Mouse (Mus musculus): ENCODE data around the gene Gm20715. TPM values are rescaled to one million over a fixed set of nuclear protein-coding genes. Genes with fewer than 3 reads are reported as not detected.
A peak's percentile ranks its signal among the peaks of the same experiment; 100 is the strongest.

Gm20715 gene
- polyA plus RNA-seq, 1 experiment from 2014 or later: 0.04 TPM

DNA sequence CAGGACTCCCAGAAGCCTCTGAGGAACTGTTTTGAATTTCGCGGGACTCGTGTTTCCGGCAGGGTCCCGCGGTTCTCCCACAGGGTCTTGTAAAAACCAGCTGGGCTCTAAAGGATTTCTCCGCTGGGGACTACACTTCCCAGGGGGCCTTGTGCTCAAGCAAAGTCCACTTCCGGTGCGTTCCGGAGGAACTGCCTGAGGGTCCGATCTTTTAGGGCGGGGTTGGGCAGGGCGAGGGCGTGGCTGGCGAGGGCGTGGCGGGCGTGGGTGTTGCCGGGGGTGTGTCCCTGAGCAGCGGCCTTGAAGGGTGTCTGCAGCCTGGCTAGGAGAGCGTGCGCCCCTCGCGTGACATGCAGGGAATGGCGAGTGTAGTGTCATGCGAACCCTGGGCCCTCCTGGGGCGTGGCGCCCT is 27.0 kb upstream of the Gm20715 start, which contains the start of gene Zfp28:
TSS of gene Zfp28 (plus strand) at position 252 of the 412 bp plus-strand sequence.
- H3K4me3 ChIP-seq: peak within 1 kb of the TSS; percentile 62
- H3K9ac ChIP-seq: peak within 1 kb of the TSS; percentile 64
- H3K27ac ChIP-seq: 0 out of 2 replicates have a peak within 1 kb of the TSS, but pooled peaks have one; percentile 34
- peaks cover 14% of the 10 kb centered on the region for H3K4me1 ChIP-seq
- no peaks in the 10 kb centered on the region for H3K9me3 ChIP-seq
- H3K27me3 ChIP-seq: no peaks in the 10 kb centered on the region
- peak within 1 kb of the TSS; percentile 81 for H3K4me2 ChIP-seq
- no peaks in the 10 kb centered on the region for H3K36me3 ChIP-seq
- ATAC-seq (ENCODE audit: borderline replicate concordance, extremely low read depth, low FRiP score, low TSS enrichment): peak; percentile 98
- WGBS: under 1% methylated on average over 28 of the region's 28 CpGs

DNA sequence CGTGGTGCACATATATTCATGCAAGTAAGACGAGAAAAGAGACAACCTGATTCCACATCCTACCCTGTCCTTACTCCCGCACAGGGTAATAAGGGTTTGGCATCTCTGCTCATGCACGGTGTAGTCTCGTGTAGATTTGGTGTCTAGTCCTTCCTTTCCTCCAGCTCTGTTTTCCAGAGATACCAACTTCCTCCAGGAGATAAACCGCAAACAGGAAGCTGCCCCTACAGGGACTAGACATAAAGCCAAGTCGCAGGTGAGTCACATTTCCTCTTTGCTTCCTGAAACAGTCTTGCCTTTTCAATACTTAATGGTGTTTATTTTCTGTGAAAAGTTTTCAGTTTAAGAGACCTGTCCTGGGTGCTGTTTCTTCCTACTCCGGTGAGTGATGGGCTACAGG is 26.1 kb upstream of the Gm20715 start:
- Histone ChIP-seq H3K4me2 (peak overlapping the region; percentile 81), H3K4me1 (peaks cover 14% of the 10 kb centered on the region), H3K9ac (peak overlapping the region; percentile 64), H3K27ac (no peak overlapping the region), H3K9me3 (no peaks in the 10 kb centered on the region), H3K27me3 (no peaks in the 10 kb centered on the region), H3K36me3 (no peaks in the 10 kb centered on the region), H3K4me3 (peak overlapping the region; percentile 62)
- ATAC-seq (ENCODE audit: borderline replicate concordance, extremely low read depth, low FRiP score, low TSS enrichment): no peak
- WGBS: 57% methylated on average over 8 of the region's 8 CpGs

DNA sequence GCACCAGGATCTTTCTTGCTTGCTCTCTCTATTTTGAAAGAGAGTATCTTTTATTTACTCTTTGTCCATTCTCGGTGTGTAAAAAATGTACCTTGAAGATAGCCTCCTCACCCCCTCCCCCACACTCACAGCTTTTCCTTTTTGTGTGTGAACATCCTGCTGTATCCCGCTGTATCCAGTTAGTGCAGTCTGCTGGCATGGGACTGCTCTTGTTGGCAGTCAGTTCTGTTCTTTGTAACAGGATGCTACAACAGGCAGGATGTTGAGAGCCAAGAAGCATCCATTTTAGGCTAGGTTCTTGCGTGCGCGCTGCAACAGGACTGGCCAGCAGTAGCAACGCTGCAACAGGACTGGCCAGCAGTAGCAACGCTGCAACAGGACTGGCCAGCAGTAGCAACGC is 23.1 kb upstream of the Gm20715 start:
- peaks cover 18% of the 10 kb centered on the region; the same call in 1 of the 2 replicates for H3K36me3 ChIP-seq
- H3K4me2 ChIP-seq: no peak overlapping the region
- H3K4me3 ChIP-seq: no peak overlapping the region
- no peak for ATAC-seq (ENCODE audit: borderline replicate concordance, extremely low read depth, low FRiP score, low TSS enrichment)
- H3K27ac ChIP-seq: no peak overlapping the region
- 87% methylated on average over 8 of the region's 8 CpGs for WGBS
- H3K9ac ChIP-seq: no peak overlapping the region
- H3K9me3 ChIP-seq: no peaks in the 10 kb centered on the region
- no peaks in the 10 kb centered on the region for H3K27me3 ChIP-seq
- H3K4me1 ChIP-seq: peaks cover 13% of the 10 kb centered on the region

DNA sequence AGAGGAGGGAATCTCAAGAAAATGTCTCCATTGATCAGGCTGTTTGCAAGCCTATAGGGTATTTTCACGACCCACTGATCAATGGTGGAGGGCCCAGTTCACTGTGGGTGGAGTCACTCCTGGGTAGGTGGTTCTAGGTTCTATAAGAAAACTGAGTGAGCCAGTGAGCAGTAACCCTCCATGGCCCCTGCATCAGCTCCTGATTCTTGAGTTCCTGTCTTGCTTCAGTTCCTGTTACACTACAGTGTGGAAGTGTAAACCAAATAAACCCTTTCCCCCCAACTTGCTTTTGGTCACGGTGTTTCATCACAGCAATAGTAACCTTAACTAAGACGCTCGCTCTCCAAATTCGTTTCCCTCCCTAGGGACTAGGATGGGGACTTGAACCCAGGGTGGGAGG is 21.1 kb upstream of the Gm20715 start:
- Histone ChIP-seq H3K9ac (no peak overlapping the region), H3K27ac (no peak overlapping the region), H3K36me3 (peaks cover 34% of the 10 kb centered on the region), H3K4me3 (no peak overlapping the region), H3K9me3 (no peaks in the 10 kb centered on the region), H3K4me2 (no peak overlapping the region), H3K4me1 (peaks cover 3% of the 10 kb centered on the region; the same call in 1 of the 2 replicates), H3K27me3 (no peaks in the 10 kb centered on the region)
- ATAC-seq (ENCODE audit: borderline replicate concordance, extremely low read depth, low FRiP score, low TSS enrichment): no peak
- WGBS: 82% methylated on average over 5 of the region's 5 CpGs

DNA sequence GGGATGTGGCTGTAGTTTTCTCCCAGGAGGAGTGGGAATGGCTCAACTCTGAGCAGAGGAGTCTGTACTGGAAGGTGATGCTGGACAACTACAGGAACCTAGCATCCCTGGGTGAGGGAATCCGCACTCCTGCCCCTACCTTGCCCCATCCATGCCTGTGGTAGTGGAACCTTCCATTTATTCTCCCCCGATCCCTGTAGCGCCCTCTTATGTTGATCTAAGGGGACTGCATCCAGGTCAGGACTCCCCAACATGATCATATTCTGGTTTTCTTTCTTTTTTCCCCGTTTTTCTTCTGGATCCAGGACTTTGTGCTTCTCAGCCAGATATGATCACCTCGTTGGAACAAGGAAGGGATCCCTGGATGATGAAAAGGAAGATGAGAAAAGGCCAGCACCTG is 20.6 kb upstream of the Gm20715 start:
- H3K27me3 ChIP-seq: no peaks in the 10 kb centered on the region
- 75% methylated on average over 5 of the region's 5 CpGs for WGBS

DNA sequence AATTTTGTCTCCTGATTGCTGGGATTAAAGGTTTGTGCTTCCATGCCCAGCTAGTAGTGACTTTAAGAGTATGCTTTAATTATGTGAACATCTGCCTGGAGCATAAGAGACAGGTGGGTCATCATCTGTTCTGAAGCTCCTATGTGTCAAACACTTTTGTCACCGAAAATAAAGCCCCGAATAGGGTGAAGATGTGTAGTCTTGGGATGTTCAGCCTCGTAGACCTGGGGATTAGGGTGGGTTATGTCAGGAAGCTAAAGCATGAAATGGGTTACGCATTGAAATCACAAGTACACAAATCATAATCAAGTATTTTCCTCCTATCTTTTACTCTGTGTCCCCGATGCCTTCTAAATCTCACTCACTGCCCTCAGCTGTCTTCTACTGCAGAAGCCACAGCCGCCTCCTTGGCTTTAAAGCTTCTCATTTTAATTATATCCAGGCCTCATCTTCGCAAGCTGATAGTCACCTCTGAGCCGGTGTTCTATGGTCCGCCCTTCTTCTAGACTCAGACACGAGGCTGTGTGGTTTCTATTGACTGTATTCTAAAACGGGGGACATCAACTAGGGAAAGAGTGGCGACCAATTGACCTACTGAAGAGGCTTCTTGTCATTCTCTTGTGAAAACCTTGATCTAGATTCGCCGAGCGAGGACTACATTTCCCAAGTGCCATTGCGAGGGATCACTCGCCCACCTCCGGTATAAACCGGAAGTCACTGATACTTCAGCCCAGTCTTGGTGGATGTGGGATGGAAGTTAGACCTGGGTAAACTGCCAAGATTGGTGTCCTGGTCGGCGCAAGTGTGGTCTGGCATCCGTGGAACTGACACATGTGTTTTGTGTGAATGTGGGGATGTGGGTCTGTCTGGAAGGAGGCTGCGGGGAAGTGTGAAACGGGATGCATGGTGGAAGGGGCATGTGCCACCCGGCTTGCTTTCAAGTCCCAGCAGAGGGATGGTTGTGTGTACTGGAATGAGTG is 11.8 kb upstream of the Gm20715 start, which contains the start of gene Smim17:
TSS of gene Smim17 (plus strand) at position 720 of the 980 bp plus-strand sequence.
- H3K4me2 ChIP-seq: peak within 1 kb of the TSS; percentile 68
- peak within 1 kb of the TSS; percentile 29 for H3K9ac ChIP-seq
- peaks cover 6% of the 10 kb centered on the region; the same call in 1 of the 2 replicates for H3K4me1 ChIP-seq
- H3K4me3 ChIP-seq: peak within 1 kb of the TSS; percentile 47
- peak; percentile 89 for ATAC-seq (ENCODE audit: borderline replicate concordance, extremely low read depth, low FRiP score, low TSS enrichment)
- H3K27me3 ChIP-seq: no peaks in the 10 kb centered on the region
- H3K27ac ChIP-seq: no peak within 1 kb of the TSS
- H3K36me3 ChIP-seq: peaks cover 21% of the 10 kb centered on the region
- 27% methylated on average over 25 of the region's 25 CpGs for WGBS
- no peaks in the 10 kb centered on the region for H3K9me3 ChIP-seq

More for the DNA sequence above, 20.6 kb upstream of the Gm20715 start:
- Histone ChIP-seq H3K36me3 (peaks cover 38% of the 10 kb centered on the region), H3K4me1 (no peaks in the 10 kb centered on the region), H3K4me2 (no peak overlapping the region), H3K27ac (no peak overlapping the region), H3K9me3 (no peaks in the 10 kb centered on the region), H3K4me3 (no peak overlapping the region), H3K9ac (no peak overlapping the region)
- no peak for ATAC-seq (ENCODE audit: borderline replicate concordance, extremely low read depth, low FRiP score, low TSS enrichment)

DNA sequence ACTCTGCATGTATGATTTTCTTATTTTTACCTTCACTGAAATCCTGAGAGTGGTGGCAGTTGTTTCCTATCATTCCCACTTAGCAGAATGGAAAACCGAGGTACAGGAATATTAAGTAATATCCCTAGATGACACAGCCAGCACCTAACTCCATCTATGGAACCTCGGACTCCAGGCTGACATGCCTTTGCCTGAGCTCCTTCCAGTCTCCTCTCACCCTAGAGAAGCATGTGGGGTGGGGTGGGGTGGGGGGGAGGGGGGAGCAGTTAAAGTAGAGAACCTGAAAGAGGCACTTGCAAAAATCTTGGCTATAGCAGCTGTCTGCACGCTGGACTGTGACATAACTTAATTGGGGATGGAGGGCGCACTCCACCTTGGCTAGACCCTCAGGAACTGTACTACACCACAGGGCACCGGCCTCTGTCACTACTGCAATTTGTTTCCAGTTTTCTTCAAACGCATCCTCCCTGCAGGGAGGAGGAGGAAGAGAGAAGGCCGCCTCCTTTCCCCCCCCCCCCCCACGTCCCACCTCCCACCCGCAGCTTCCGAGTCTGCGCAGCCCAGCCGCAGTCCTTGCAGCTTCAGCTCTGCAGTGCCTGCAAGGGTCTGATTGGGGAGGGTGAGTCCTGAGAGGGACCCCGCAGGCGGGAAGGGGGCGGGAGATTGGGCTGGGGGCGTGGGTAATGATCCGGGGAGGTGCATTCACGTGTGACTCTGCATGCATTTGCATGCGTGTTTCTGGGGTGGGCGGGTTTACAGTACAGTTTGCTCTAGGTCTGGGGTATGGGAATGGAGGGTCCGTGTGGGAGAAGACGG is 4.8 kb downstream of the Gm20715 start:
- H3K4me1 ChIP-seq: no peaks in the 10 kb centered on the region
- no peak overlapping the region for H3K4me3 ChIP-seq
- no peak for ATAC-seq (ENCODE audit: borderline replicate concordance, extremely low read depth, low FRiP score, low TSS enrichment)
- H3K4me2 ChIP-seq: no peak overlapping the region
- no peak overlapping the region for H3K9ac ChIP-seq
- H3K27me3 ChIP-seq: no peaks in the 10 kb centered on the region
- H3K36me3 ChIP-seq: no peaks in the 10 kb centered on the region
- H3K27ac ChIP-seq: no peak overlapping the region
- 9% methylated on average over 20 of the region's 22 CpGs for WGBS
- H3K9me3 ChIP-seq: no peaks in the 10 kb centered on the region

DNA sequence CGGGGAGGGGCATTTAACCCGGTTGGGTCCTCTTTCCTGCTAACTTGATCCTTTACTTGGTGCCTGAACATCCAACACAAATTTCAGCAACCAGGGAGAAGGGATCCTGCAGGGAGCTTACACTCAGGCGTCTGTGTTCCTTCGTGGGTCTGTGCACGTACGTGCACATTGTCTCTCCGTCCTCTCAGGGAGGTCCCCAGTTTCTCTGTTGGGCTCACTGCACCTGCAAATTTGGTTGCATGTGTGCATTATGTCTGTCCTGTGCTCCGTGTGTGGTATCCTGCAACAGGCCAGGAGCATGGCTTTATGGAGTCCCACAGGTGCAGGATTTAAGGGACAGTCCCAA is 5.3 kb downstream of the Gm20715 start:
- no peak overlapping the region for H3K4me3 ChIP-seq
- H3K9me3 ChIP-seq: no peaks in the 10 kb centered on the region
- H3K9ac ChIP-seq: no peak overlapping the region
- no peak for ATAC-seq (ENCODE audit: borderline replicate concordance, extremely low read depth, low FRiP score, low TSS enrichment)
- no peaks in the 10 kb centered on the region for H3K27me3 ChIP-seq
- no peaks in the 10 kb centered on the region for H3K4me1 ChIP-seq
- H3K27ac ChIP-seq: no peak overlapping the region
- 21% methylated on average over 8 of the region's 8 CpGs for WGBS
- H3K4me2 ChIP-seq: no peak overlapping the region
- H3K36me3 ChIP-seq: no peaks in the 10 kb centered on the region

DNA sequence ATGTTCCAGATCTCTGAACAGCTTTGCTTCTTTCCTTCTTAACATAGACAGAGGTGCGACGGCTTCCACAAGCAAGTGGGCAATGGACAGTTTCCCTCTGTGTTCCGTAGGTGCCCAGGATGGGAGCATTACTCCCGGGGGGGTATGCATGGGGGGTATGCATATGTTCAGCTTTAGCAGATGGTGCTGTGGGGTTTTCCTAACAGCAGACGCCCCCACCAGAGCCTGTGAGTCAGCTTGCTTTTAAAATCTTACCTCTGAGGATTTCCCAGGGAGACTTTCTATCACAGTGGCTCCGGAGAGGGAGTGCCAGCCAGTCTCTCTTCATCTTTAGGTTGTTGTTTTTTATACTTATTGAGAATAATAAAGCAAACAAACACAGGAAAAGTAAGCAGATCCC is 9.8 kb downstream of the Gm20715 start:
- ATAC-seq (ENCODE audit: borderline replicate concordance, extremely low read depth, low FRiP score, low TSS enrichment): no peak
- 63% methylated on average over 6 of the region's 6 CpGs for WGBS
- H3K27ac ChIP-seq: no peak overlapping the region
- H3K27me3 ChIP-seq: no peaks in the 10 kb centered on the region
- no peak overlapping the region for H3K9ac ChIP-seq
- no peaks in the 10 kb centered on the region for H3K9me3 ChIP-seq
- H3K4me2 ChIP-seq: no peak overlapping the region
- H3K4me3 ChIP-seq: no peak overlapping the region
- no peaks in the 10 kb centered on the region for H3K36me3 ChIP-seq
- H3K4me1 ChIP-seq: no peaks in the 10 kb centered on the region

DNA sequence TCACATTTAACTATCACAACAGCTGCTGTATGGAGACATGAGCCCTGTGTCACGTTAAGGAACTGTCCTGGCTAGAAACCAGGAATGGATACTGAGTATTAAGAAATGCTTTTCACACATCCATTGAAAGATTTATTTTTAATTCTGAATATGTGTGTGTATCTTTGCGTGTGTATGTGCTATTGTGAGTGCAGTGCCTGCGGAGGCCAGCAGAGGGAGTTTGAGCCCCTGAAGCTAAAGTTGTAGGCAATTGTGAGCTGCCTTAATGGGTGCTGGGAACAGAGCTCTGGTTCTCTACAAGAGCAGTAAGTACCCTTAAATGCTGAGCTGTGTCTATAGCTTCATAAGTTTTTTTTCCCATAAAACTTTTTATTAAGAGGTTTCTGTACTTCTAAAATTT is 19.3 kb downstream of the Gm20715 start:
- no peak overlapping the region for H3K27ac ChIP-seq
- no peaks in the 10 kb centered on the region for H3K4me1 ChIP-seq
- no peak overlapping the region for H3K4me3 ChIP-seq
- H3K27me3 ChIP-seq: no peaks in the 10 kb centered on the region
- no peak overlapping the region for H3K9ac ChIP-seq
- H3K4me2 ChIP-seq: no peak overlapping the region
- no peak for ATAC-seq (ENCODE audit: borderline replicate concordance, extremely low read depth, low FRiP score, low TSS enrichment)
- 80% methylated on average over 3 of the region's 3 CpGs for WGBS
- peaks cover 5% of the 10 kb centered on the region; the same call in 1 of the 2 replicates for H3K9me3 ChIP-seq
- no peaks in the 10 kb centered on the region for H3K36me3 ChIP-seq

DNA sequence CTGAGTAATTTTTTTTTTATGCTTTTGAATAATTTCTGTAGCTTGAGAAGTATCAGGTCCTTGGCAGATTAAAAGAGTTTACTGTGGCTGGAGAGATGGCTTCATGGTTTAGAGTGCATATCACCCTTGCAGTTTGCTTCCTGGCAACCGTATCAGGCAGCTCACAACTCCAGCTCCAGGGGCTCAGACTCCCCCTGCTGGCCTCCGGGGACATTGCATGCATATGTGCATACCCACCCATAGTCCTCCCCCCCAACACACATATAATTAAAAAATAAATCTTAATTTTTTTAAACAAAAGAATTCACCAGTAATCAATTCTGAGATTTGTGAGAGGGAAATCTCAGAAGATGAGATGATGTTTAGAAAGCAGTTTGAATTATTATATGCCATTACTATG is 20.3 kb downstream of the Gm20715 start:
- Histone ChIP-seq H3K4me2 (no peak overlapping the region), H3K36me3 (no peaks in the 10 kb centered on the region), H3K4me3 (no peak overlapping the region), H3K27ac (no peak overlapping the region), H3K9me3 (peaks cover 5% of the 10 kb centered on the region; the same call in 1 of the 2 replicates), H3K27me3 (no peaks in the 10 kb centered on the region), H3K4me1 (no peaks in the 10 kb centered on the region), H3K9ac (no peak overlapping the region)
- no peak for ATAC-seq (ENCODE audit: borderline replicate concordance, extremely low read depth, low FRiP score, low TSS enrichment)
- 38% methylated on average over 2 of the region's 2 CpGs for WGBS

Data from lung, embryonic 15.5 days (tissue).